Mouse (Mus musculus): ENCODE data around the gene Tnxb.
A peak's percentile ranks its signal among the peaks of the same experiment; 100 is the strongest.

The Tnxb gene

GRCm38 (mm10) chr17:34643379-34643778, 27.0 kb upstream of the Tnxb start:
- DNase-seq (ENCODE audit: low spot score in 2 of 2), result no peak

GRCm38 (mm10) chr17:34643944-34644343, 26.4 kb upstream of the Tnxb start:
- no peak for DNase-seq (ENCODE audit: low spot score in 2 of 2)

DNA sequence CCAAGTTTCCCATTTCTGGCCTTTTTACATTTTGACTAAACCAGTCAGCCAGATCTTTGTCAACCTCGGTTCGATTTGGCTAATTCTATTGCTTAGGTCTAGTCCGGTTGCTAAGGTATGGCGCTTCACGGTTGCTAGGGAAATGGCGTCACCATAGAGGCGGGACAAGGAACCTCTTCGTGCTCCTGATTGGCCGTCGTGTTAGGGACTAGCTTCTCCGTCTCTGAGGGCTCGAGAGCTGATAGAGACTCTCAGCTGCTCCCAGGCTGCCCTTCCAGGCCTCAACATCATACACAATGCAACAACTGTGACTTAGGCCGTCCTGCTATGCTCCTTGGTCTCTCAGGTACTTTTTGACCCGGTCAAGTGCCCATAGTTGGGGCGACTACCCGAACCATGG, 25.7 kb upstream of the Tnxb start, which contains the start of gene Fkbpl:
Fkbpl (plus strand) TSS at position 157 of the 400 bp plus-strand sequence.
- peak; percentile 97 to 98 for DNase-seq (ENCODE audit: low spot score in 2 of 2)

GRCm38 (mm10) chr17:34645256-34645829, 25.0 kb upstream of the Tnxb start:
- no peak for DNase-seq (ENCODE audit: low spot score in 2 of 2)

GRCm38 (mm10) chr17:34645831-34646511, 24.4 kb upstream of the Tnxb start:
- no peak for DNase-seq (ENCODE audit: low spot score in 2 of 2)

DNA sequence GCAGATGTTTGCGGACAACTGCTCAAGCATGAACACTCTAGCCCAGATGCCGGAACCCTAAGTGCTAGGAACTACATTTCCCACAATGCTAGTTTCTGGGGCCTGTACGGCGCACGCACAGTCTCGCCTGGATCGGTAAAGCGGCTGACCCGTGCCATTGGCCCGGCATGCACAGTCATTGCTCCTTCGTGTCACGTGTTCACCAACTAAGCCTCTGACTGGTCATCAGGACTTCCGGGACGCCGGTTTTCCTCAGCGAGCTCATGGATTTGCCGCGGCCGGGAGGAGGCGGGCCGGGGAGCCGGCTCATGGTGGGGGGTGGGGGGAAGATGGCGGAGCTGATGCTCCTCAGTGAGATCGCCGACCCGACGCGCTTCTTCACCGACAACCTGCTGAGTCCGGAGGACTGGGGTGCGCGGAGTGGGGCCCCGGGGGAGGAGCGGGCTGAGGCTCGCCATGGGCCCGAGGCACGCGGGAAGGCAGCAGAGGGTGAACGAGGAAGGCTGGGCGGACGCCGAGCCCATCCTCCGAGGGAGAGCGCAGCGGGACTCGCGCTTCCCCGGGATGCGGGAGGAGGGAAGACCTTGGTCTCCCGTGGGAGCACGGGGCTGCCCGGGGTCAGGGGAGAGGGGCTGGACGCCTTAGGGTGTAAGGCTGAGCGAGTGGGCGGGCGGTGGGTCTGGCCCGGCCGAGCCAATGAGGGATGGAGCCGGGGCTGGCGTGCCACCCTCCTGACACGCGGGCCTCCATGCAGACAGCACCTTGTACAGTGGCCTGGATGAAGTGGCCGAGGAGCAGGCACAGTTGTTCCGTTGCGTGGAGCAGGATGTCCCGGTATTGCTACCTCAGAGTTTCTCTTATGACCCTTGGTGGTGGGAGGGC, 23.2 kb upstream of the Tnxb start, which contains the start of gene Atf6b:
Atf6b (plus strand) TSS at position 241 of the 882 bp plus-strand sequence.
- DNase-seq (ENCODE audit: low spot score in 2 of 2), result peak; percentile 96 to 97

- DNase-seq (ENCODE audit: low spot score in 2 of 2), result no peak
These were observed 22.0 kb upstream of the Tnxb start for GRCm38 (mm10) chr17:34648141-34648890.

DNA sequence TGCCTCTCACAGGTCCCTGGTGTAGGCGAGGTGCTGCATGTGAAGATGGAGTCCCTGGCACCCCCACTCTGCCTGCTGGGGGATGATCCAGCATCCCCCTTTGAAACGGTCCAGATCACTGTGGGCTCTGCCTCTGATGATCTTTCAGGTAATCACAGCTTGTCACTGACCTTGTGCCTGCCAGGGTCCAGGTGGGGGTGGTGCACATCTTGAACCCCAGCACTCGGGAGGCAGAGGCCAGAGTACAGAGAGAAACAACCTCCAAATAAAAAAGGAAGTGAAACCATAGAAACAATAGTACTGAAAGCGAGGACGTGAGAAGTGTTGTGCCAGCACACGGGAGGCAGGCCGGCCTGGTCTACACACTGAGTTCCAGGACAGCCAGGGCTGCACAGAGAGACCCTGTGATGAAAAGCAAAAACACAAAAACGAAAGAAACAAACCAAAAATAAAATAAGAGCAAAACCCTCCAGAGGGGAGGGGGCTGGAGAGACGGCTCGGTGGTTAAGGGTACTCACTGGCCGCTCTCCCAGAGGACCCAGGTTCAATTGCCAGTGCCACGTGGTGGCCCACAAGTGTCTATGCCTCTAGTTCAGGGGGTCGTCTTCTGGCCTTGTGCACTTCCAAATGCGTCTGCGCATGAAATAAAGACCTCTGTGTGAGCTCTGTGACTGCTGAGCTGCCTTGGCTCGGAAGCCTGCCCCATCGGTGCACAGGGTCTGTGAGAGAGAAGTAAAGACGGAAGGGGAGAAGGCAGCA, 21.1 kb upstream of the Tnxb start:
- DNase-seq (ENCODE audit: low spot score in 2 of 2), result no peak

GRCm38 (mm10) chr17:34650781-34651180, 19.6 kb upstream of the Tnxb start:
- DNase-seq (ENCODE audit: low spot score in 2 of 2), result no peak

- DNase-seq (ENCODE audit: low spot score in 2 of 2), result no peak
These were observed 18.7 kb upstream of the Tnxb start for GRCm38 (mm10) chr17:34651507-34652221.

- DNase-seq (ENCODE audit: low spot score in 2 of 2), result no peak
These were observed 17.8 kb upstream of the Tnxb start for GRCm38 (mm10) chr17:34652546-34652945.

DNA sequence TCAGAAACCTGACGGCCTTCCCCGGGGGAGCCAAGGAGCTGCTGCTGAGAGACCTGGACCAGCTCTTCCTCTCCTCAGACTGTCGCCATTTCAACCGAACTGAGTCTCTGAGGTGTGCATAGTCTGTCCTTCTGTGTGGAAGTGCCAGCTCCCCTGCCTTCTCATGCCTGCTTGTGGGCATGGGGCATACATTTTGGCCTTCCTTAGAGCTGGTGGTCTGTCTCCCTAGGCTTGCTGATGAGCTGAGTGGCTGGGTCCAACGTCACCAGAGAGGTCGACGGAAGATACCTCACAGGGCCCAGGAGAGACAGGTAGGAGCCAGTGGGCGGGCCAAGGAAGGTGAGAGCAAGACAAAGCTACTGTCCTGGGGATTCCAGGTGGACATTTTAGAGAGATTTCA, 17.4 kb upstream of the Tnxb start:
- no peak for DNase-seq (ENCODE audit: low spot score in 2 of 2)

GRCm38 (mm10) chr17:34653746-34654285, 16.5 kb upstream of the Tnxb start:
- DNase-seq (ENCODE audit: low spot score in 2 of 2), result no peak

DNA sequence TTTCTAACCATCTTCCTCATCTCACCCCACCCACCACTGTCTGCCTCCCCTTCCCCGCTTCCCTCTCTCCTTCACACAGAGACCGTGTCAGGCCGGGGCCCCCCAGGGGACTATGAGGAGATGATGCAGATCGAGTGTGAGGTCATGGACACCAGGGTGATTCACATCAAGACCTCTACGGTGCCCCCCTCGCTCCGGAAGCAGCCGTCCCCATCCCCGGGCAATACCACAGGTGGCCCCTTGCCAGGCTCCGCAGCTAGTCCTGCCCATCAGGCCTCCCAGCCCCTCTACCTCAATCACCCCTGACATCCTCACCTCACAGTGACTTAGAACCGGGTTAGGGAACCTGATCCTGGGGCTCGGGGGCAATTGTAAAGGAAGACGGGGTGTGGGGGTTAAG, 15.9 kb upstream of the Tnxb start:
- no peak for DNase-seq (ENCODE audit: low spot score in 2 of 2)

- no peak for DNase-seq (ENCODE audit: low spot score in 2 of 2)
These were observed 15.2 kb upstream of the Tnxb start for GRCm38 (mm10) chr17:34655160-34655559.

- DNase-seq (ENCODE audit: low spot score in 2 of 2), result peak in 1 of 2 experiments; percentile 60
These were observed 14.7 kb upstream of the Tnxb start for GRCm38 (mm10) chr17:34655581-34655991.

GRCm38 (mm10) chr17:34656666-34657065, 13.7 kb upstream of the Tnxb start:
- DNase-seq (ENCODE audit: low spot score in 2 of 2), result no peak

- DNase-seq (ENCODE audit: low spot score in 2 of 2), result no peak
These were observed 13.1 kb upstream of the Tnxb start for GRCm38 (mm10) chr17:34657271-34657670.

GRCm38 (mm10) chr17:34658145-34658544, 12.2 kb upstream of the Tnxb start:
- DNase-seq (ENCODE audit: low spot score in 2 of 2), result no peak

- no peak for DNase-seq (ENCODE audit: low spot score in 2 of 2)
These were observed 11.7 kb upstream of the Tnxb start for GRCm38 (mm10) chr17:34658591-34658990.
